Mouse (Mus musculus) liver, embryonic 13.5 days (tissue): ENCODE measurements around the gene Ldlrad3. TPM values are rescaled to one million over a fixed set of nuclear protein-coding genes. Genes with fewer than 3 reads are reported as not detected.

Experiments used
- ATAC-seq: fragments of 200-750 bp; cut with Nextera tagmentation; 2 replicates; pipeline ENCODE4 v1.8.0; 2017; ENCODE audit warnings: low read depth, mild to moderate bottlenecking, moderate number of reproducible peaks, moderate library complexity
- DNase-seq: peaks from one replicate; pipeline ENCODE4 v3.0.0; 2022
- H3K27ac ChIP-seq: fragments of 300-500 bp; sonication (generic); 2 replicates; pipeline ENCODE4 v1.5.1; 2015; ENCODE audit warnings: moderate library complexity, mild to moderate bottlenecking, inconsistent platforms
- H3K27me3 ChIP-seq: fragments of 300-500 bp; sonication (generic); 2 replicates; pipeline ENCODE4 v1.6.1; 2015; ENCODE audit warnings: mild to moderate bottlenecking, inconsistent platforms
- H3K36me3 ChIP-seq: fragments of 300-500 bp; sonication (generic); 2 replicates; pipeline ENCODE4 v1.6.1; 2015; ENCODE audit warnings: mild to moderate bottlenecking, inconsistent platforms
- H3K4me1 ChIP-seq: fragments of 300-500 bp; sonication (generic); replicated peaks from 2 replicates; pipeline ENCODE4 v1.6.1; 2015; ENCODE audit warnings: inconsistent platforms
- H3K4me2 ChIP-seq: fragments of 300-500 bp; sonication (generic); 2 replicates; pipeline ENCODE4 v1.6.1; 2015; ENCODE audit warnings: inconsistent platforms, mild to moderate bottlenecking, moderate library complexity
- H3K4me3 ChIP-seq: fragments of 300-500 bp; sonication (generic); replicated peaks from 2 replicates; pipeline ENCODE4 v1.5.1; 2015; ENCODE audit warnings: mild to moderate bottlenecking, inconsistent platforms
- H3K9ac ChIP-seq: fragments of 300-500 bp; sonication (generic); 2 replicates; pipeline ENCODE4 v1.6.1; 2015; ENCODE audit warnings: mild to moderate bottlenecking, inconsistent platforms
- H3K9me3 ChIP-seq: fragments of 300-500 bp; sonication (generic); replicated peaks from 2 replicates; pipeline ENCODE4 v1.6.1; 2016; ENCODE audit warnings: inconsistent platforms
- WGBS: fragments of 180-500 bp; shearing (Covaris S2); methylation state at CpG from one replicate; pipeline ENCODE4 v1.1.7; 2015; ENCODE audit not compliant: insufficient replicate concordance; 5-methylcytosine and 5-hydroxymethylcytosine counted together
- polyA plus RNA-seq: library from polyadenylated mRNA; unstranded; fragments of >200 nt; fragmentation: Nextera tagmentation; extraction: Ambion mirVana; gene quantifications from 2 replicates; pipeline ENCODE4 v1.2.1, GENCODE M21; 2015

Gene Ldlrad3
- polyA plus RNA-seq, 1 experiment from 2014 or later = 3.8 TPM

DNA sequence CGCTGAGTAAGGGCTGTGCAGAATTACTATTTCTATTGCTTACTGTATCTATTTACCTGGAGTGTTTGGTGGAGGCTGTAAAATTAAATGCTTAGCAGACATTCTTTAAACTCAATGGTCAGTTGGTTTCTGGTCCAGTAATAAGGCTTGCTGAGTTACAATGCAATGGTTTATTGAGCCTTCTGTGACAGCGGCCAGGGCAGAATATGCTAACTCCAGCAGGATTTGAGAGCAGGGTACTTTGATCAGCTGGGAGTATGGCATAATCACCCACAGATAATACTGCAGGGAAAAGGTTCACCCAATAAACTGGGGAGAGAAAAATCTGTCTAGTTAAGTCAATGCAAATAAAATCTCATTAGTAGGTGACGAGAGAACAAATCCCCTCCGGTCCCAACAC is 220.2 kb downstream of the Ldlrad3 start:
- no peak for DNase-seq
- H3K27ac ChIP-seq = peak overlapping the region; percentile 6
- no peaks in the 10 kb centered on the region for H3K27me3 ChIP-seq
- no peaks in the 10 kb centered on the region for H3K36me3 ChIP-seq
- H3K9me3 ChIP-seq = no peaks in the 10 kb centered on the region
- no peak for ATAC-seq
- no peak overlapping the region for H3K4me3 ChIP-seq
- 68% methylated on average over 4 of the region's 4 CpGs for WGBS
- no peak overlapping the region for H3K4me2 ChIP-seq
- H3K9ac ChIP-seq = no peak overlapping the region
- peaks cover 12% of the 10 kb centered on the region; the same call in 1 of the 2 replicates for H3K4me1 ChIP-seq

DNA sequence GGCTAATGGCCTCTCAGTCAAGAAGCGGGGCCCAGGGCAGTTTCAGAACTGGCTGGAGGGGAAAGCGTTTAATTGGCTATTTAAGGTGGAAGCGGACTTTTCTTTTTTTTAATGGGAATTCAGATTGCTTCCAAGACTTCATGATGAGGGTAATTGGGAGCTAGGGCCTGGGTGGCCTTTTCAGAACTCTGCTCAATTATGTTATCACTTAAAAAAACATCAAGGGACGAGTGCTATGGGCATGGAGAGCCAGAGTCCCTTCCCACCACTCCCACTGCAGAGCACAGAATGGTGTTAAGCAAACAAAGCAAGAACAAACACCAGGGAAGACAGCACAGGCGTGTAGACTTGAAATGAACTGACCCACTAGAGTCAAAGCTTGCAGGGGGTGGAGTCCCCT is 220.7 kb downstream of the Ldlrad3 start:
- no peaks in the 10 kb centered on the region for H3K9me3 ChIP-seq
- no peak overlapping the region for H3K4me2 ChIP-seq
- 49% methylated on average over 5 of the region's 5 CpGs for WGBS
- H3K27ac ChIP-seq = 0 out of 2 replicates have a peak overlapping the region, but pooled peaks have one; percentile 6
- no peak overlapping the region for H3K4me3 ChIP-seq
- peaks cover 10% of the 10 kb centered on the region; the same call in 1 of the 2 replicates for H3K4me1 ChIP-seq
- no peaks in the 10 kb centered on the region for H3K27me3 ChIP-seq
- no peaks in the 10 kb centered on the region for H3K36me3 ChIP-seq
- H3K9ac ChIP-seq = no peak overlapping the region
- ATAC-seq (peak; percentile 46; the same call in 1 of the 2 replicates), DNase-seq (no peak)

DNA sequence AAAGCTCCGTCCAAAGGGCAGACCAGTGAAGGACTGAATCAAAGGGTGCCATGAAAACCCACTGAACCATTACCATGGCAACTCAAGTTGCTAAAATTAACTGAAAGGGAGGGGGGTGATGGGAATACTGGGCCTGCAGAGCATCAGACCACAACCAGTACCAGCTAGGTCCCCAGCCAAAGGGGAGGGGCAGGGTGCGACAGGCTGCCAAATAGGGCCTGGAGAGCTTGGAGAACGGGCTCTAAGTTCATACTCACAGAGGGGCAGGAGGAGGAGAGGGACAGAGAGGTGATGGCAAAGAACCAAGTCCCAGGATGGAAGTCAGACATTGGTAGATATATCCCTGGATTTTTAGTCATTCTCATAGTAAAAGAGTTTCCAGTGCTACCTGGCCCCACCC is 222.8 kb downstream of the Ldlrad3 start:
- Histone ChIP-seq H3K4me1 (peaks cover 10% of the 10 kb centered on the region; the same call in 1 of the 2 replicates), H3K9me3 (no peaks in the 10 kb centered on the region), H3K27ac (no peak overlapping the region), H3K27me3 (no peaks in the 10 kb centered on the region), H3K36me3 (no peaks in the 10 kb centered on the region), H3K4me2 (no peak overlapping the region), H3K9ac (no peak overlapping the region), H3K4me3 (no peak overlapping the region)
- ATAC-seq (no peak), DNase-seq (no peak)
- WGBS = 69% methylated on average over 3 of the region's 3 CpGs

DNA sequence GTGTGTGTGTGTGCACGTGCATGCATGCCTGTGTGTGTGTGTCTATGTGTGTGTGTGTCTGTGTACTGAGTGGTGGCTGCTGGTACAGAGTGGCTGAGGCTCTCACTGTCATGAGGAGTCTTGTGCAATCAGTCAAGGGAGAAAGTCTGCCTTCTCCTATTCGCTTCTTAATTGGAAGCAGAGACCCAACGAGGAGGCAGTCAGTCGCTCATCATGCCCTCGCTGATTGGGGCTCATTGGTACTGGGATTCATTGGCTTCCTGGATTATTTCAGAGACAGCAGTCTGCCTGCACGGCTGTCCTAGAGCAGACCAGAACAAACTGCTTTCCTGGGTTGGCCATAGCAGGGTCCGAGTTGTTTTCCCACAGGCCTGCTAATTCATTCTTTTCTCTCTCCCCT is 223.8 kb downstream of the Ldlrad3 start:
- 71% methylated on average over 7 of the region's 7 CpGs for WGBS
- DNase-seq (no peak), ATAC-seq (no peak)

DNA sequence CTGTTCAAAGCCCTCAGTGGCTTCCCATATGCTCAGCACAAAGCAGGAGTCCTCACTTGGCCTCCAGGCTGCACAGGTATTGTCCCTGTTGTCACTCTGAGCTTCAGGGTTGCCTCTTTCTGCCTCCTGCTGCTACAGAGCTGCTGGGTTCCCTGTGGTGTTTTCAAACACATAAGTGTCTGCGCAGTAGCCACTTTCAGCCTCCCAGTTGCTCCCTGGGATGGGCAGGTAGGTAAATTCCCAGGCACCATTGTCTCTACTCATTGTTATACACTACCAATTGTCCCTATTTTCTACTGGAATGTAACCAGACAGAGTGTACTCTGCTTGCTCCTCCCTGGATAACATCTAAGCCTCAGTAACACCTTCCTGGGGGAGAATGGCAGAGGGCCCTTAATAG is 224.8 kb downstream of the Ldlrad3 start:
- Histone ChIP-seq H3K4me3 (no peak overlapping the region), H3K4me2 (no peak overlapping the region), H3K27ac (no peak overlapping the region), H3K27me3 (no peaks in the 10 kb centered on the region), H3K36me3 (no peaks in the 10 kb centered on the region), H3K4me1 (peaks cover 7% of the 10 kb centered on the region), H3K9me3 (no peaks in the 10 kb centered on the region), H3K9ac (no peak overlapping the region)
- ATAC-seq (no peak), DNase-seq (no peak)
- WGBS = 81% methylated on average over 1 of the region's 1 CpGs

More for the DNA sequence above, 223.8 kb downstream of the Ldlrad3 start:
- Histone ChIP-seq H3K27me3 (no peaks in the 10 kb centered on the region), H3K4me2 (no peak overlapping the region), H3K27ac (no peak overlapping the region), H3K9me3 (no peaks in the 10 kb centered on the region), H3K4me1 (peaks cover 10% of the 10 kb centered on the region; the same call in 1 of the 2 replicates), H3K36me3 (no peaks in the 10 kb centered on the region), H3K4me3 (no peak overlapping the region), H3K9ac (no peak overlapping the region)

DNA sequence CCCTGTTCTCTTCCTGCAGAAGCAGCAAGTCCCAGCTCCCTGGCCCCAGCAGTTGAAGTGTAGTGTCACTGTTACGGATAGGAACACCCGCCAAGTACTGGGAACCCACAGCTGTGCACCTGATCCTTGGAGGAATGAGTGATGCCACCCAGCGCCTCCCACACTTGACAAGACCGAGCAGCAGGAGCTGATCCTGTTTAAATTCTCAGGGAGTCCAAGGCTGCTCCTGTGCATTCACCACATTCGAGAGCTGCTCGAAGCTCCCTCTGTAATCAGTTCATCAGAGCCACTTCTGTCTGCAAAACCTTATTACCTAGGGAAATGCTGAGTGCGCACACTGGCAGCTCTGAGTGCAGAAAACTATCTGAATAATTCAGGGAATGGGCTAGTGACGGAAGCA is 225.5 kb downstream of the Ldlrad3 start:
- Histone ChIP-seq H3K9me3 (no peaks in the 10 kb centered on the region), H3K27ac (no peak overlapping the region), H3K4me1 (peaks cover 12% of the 10 kb centered on the region), H3K4me3 (no peak overlapping the region), H3K4me2 (no peak overlapping the region), H3K36me3 (no peaks in the 10 kb centered on the region), H3K27me3 (no peaks in the 10 kb centered on the region), H3K9ac (no peak overlapping the region)
- WGBS = 67% methylated on average over 8 of the region's 8 CpGs
- DNase-seq (no peak), ATAC-seq (no peak)

DNA sequence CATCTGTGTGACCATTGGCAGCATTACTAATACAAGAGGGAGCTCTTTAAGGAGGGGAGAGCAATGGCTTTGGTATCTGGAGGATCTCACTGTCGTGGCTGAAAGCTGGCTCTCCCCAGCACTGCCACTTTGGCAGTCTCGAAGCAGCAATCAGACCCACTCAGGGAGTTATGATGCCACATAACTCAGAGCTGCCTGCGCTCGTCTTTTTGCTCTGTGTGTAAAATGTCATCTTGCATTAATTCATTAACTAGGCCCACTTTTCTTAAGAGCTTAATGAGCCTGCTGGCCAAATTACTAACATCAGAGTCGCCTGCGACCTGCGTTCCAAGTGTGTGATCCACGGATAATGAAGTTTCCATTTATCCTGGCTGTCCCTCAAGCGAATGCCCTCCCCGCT is 230.1 kb downstream of the Ldlrad3 start:
- DNase-seq = no peak
- Histone ChIP-seq H3K9me3 (no peaks in the 10 kb centered on the region), H3K4me2 (no peak overlapping the region), H3K36me3 (no peaks in the 10 kb centered on the region), H3K4me1 (peaks cover 9% of the 10 kb centered on the region; the same call in 1 of the 2 replicates), H3K27ac (no peak overlapping the region), H3K4me3 (no peak overlapping the region), H3K27me3 (no peaks in the 10 kb centered on the region), H3K9ac (no peak overlapping the region)
- WGBS = 71% methylated on average over 10 of the region's 10 CpGs
- ATAC-seq = no peak

DNA sequence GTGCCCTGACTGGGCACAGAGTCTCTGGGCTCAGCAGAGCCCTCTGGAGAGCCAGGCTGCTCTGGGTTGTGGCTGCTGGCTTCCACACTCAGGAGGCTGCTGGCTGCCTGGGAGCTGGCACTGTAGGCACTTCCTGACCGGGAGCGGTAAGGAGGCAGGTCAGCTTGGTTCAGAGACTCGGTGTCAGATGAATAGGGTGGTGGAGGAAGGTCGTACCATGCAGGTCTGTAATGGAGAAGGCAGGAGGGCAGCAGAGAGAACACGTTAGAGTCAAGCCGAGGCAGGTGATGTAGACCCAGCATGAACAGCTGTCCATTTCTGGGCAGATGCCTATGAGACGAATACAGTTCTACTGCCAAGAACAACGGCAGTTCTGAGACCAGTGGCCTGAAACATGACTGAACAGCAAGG is 233.2 kb downstream of the Ldlrad3 start:
- DNase-seq (no peak), ATAC-seq (no peak)
- no peak overlapping the region for H3K4me3 ChIP-seq
- H3K27me3 ChIP-seq = no peaks in the 10 kb centered on the region
- WGBS = 78% methylated on average over 8 of the region's 8 CpGs
- no peaks in the 10 kb centered on the region for H3K9me3 ChIP-seq
- H3K4me1 ChIP-seq = peaks cover 9% of the 10 kb centered on the region; the same call in 1 of the 2 replicates
- H3K9ac ChIP-seq = no peak overlapping the region
- no peak overlapping the region for H3K4me2 ChIP-seq
- H3K27ac ChIP-seq = no peak overlapping the region
- no peaks in the 10 kb centered on the region for H3K36me3 ChIP-seq

DNA sequence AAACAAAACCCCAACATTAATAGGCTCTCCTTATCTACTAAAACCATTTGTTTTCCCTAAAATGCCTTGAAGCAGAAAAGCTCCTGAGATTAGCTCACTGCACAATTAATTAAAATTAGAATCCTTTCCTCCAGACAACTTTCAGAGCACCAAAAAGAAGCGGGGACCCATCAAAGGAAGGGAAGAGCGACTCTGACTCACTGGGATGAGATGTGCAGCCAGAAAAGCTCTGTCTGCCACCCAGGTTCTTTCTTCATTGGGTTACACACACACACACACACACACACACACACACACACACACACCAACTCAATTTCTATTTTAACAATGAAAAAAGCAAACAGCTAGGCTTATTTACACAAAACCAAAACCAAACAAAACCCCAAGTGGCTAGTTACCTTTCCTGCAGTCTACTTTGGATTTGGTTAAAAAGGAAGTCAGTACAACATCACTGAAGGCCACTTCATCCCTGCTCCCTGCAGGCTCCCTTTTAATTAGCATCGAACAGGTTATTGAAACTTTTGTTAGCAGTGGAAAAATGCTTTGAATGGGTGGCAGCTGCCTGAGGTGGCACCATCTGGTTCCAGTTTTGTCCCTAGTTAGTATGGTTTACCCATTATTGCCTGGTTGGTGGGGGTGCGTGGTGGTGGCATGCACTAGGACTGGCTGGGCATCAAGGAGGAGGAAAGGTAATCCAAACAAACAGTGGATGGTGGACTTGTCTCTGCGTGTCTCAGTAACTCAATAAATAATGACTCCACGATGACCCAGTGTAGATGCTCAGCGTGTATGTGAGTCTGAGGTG is 235.3 kb downstream of the Ldlrad3 start:
- WGBS = 68% methylated on average over 7 of the region's 7 CpGs
- Histone ChIP-seq H3K27ac (no peak overlapping the region), H3K9ac (no peak overlapping the region), H3K4me2 (no peak overlapping the region), H3K4me1 (peaks cover 3% of the 10 kb centered on the region; the same call in 1 of the 2 replicates), H3K4me3 (no peak overlapping the region), H3K27me3 (no peaks in the 10 kb centered on the region), H3K9me3 (no peaks in the 10 kb centered on the region), H3K36me3 (no peaks in the 10 kb centered on the region)
- DNase-seq (no peak), ATAC-seq (no peak)

DNA sequence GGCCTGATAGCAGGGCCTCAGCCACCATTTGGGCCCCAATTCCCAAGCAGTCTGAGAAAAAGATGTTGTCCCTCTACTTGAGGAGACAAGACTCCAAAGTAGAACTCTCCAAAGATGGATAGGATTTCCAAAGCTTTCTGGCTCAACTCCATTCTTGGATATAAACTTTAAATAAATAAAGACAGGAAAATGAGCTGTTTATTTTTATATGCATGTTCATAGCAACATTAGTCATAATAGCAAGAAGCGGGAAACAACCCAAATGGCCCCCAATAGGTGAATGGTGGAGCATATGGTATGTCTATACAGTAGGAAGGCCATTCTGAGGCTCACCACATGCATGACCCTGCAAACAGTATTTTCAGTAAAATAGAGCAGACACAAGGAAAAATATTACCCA is 251.2 kb downstream of the Ldlrad3 start:
- ATAC-seq = no peak
- no peak for DNase-seq
- Histone ChIP-seq H3K4me1 (no peaks in the 10 kb centered on the region), H3K9ac (no peak overlapping the region), H3K27ac (no peak overlapping the region), H3K9me3 (no peaks in the 10 kb centered on the region), H3K27me3 (no peaks in the 10 kb centered on the region), H3K36me3 (no peaks in the 10 kb centered on the region), H3K4me2 (no peak overlapping the region), H3K4me3 (no peak overlapping the region)
- WGBS = 71% methylated on average over 1 of the region's 1 CpGs

DNA sequence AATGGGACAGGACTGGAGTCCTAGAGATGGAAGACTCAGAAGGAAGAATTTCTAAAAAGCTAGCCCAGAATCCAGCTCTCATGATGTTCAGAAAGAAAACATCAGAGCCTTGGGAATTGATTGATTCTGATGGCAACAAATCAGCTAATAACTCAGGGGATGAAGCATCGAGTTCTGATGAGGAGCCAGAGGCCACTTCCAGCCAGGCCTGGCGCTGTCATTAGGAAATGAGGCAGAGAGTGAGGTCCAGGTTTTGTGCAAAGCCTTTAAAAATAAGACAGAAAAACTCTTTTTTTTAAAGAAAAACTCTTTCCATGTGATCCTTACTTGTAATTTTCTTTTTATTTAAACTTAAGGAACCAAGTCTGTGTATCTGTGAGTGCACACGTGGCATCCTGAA is 252.9 kb downstream of the Ldlrad3 start:
- no peak overlapping the region for H3K4me3 ChIP-seq
- WGBS = 61% methylated on average over 3 of the region's 3 CpGs
- H3K9ac ChIP-seq = no peak overlapping the region
- no peaks in the 10 kb centered on the region for H3K27me3 ChIP-seq
- H3K4me1 ChIP-seq = no peaks in the 10 kb centered on the region
- ATAC-seq = no peak
- H3K27ac ChIP-seq = no peak overlapping the region
- H3K9me3 ChIP-seq = no peaks in the 10 kb centered on the region
- H3K4me2 ChIP-seq = no peak overlapping the region
- DNase-seq = no peak
- no peaks in the 10 kb centered on the region for H3K36me3 ChIP-seq
